Mouse (Mus musculus): ENCODE measurements around the gene Kif1bp. TPM values are rescaled to one million over a fixed set of nuclear protein-coding genes. Genes with fewer than 3 reads are reported as not detected.

Kif1bp gene
- polyA plus RNA-seq (2017; shearing (Covaris generic)): 8.0 TPM

DNA sequence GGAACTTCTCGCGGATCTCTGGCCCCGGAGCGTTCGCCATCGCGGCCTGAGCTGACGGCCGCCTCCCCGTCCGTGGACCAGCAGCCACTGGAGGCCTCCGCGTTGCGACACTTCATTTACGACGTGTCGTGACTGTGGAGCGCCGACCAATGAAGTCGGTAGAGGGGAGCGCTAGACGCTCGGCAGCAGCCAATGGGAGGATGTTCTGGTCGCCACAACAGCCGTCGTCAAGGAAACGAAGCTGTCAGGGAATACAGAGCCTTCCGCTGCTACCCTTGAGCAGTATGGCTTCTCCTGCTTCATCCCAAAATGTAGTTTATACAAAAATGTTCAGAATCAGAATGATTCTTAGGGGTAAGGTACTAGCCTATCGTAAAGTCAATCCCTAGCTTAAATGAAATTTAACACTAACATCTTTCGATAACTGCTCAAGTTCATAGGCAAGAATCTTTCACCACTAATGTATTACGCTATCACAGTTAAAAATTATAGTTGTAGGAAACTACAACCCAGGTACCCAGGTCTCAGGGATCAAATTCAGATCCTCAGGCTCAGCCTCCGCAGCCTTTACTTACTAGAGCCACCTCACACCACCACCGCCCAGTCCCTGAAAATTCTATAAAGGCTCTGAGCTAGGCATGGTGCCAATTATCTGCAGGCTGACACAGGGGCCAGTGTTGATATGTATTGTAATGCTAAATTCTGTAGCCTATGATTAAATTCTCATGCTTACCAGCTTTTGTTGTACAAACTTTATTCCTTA lies at the start of gene Kif1bp:
Gene Kif1bp, minus strand, starts transcription at position 120 of the 763 bp plus-strand sequence.

DNA sequence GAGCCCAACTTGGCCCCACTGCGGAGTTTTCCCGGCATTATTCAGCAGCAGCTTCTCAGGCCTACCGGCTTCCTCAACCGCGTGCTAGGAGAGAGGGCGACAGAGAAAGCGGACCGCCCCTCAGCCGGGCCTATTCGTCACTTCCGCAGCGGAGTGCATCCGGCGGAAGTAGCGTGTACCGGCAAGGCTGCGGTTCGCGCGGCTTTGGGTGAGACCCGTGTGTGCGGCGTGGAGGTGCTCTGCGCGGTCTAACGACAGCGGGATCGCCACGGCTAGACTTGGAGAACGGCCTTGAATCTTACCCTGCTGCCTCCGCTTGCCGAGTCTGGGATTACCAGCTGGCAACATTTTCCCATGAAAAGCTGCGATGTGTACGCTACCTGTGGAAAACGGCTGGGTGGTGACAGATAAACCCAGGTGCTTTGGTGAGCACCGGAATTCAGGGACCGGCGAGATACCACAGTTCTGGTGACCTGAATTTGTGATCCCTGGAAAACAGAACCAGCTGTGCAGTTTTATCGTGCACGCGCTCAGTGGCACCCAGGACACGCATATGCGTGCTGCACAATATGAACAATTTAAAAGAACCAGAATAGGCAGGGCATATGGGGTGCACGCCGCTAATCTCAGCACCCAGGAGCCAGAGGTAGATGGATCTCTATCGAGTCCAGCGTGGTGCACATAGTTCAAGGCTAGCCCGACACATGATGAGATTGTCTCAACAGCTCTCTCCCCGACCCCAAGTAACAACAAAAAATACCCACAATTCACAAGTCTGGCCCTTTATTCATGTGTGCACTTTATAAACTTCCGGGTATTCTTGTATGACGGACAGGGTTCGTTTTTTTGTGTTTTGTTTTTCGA lies 24.2 kb upstream of the Kif1bp start, which contains the start of gene Ddx21:
Gene Ddx21, minus strand, starts transcription at position 105 of the 864 bp plus-strand sequence.

DNA sequence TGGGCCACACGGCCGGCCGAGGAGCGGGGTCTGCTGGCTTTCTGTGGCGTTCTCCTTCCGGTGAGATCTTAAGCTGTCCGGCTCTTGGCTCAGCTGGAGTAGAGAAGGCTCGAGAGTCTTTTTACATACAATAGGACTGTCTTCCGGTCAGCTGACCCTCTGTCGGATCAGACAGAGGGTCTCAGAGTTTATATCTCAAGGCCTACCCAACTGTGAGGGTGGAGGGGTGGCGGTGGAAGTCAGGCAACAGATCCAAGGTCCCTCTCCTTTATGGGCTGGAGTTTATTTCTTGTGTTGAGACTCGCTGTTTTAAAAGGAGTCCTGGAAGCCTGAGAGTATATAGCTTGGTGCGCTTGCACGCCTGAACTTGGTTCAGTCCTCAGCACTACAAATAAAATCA lies 50.9 kb downstream of the Kif1bp start, which contains the start of gene Srgn:
Gene Srgn, minus strand, starts transcription at position 101 of the 400 bp plus-strand sequence.

Other genes starting within 250 kb of the Kif1bp start
- 192 TPM for gene Hk1, start 198.5 kb downstream of the Kif1bp start, polyA plus RNA-seq (2017; shearing (Covaris generic))
- gene Hkdc1, start 156.0 kb downstream of the Kif1bp start, polyA plus RNA-seq (2017; shearing (Covaris generic)): not detected
- not detected for gene 4930507D05Rik, start 129.0 kb downstream of the Kif1bp start, polyA plus RNA-seq (2017; shearing (Covaris generic))
- 26.3 TPM for gene Supv3l1, start 128.7 kb downstream of the Kif1bp start, polyA plus RNA-seq (2017; shearing (Covaris generic))
- gene Vps26a, start 91.7 kb downstream of the Kif1bp start, polyA plus RNA-seq (2017; shearing (Covaris generic)): 95.9 TPM
- gene Srgn, start 51.0 kb downstream of the Kif1bp start, polyA plus RNA-seq (2017; shearing (Covaris generic)): 1,256 TPM
- 56.4 TPM for gene Ddx21, start 23.8 kb upstream of the Kif1bp start, polyA plus RNA-seq (2017; shearing (Covaris generic))
- gene Ddx50, start 72.8 kb upstream of the Kif1bp start, polyA plus RNA-seq (2017; shearing (Covaris generic)): 164 TPM
- 2.2 TPM for gene Stox1, start 147.7 kb upstream of the Kif1bp start, polyA plus RNA-seq (2017; shearing (Covaris generic))
- 140 TPM for gene Ccar1, start 213.8 kb upstream of the Kif1bp start, polyA plus RNA-seq (2017; shearing (Covaris generic))